Mouse (Mus musculus) intestine, embryonic 16.5 days (tissue): ENCODE data around the gene Gm5134. TPM values are rescaled to one million over a fixed set of nuclear protein-coding genes. Genes with fewer than 3 reads are reported as not detected.

Experiments used
- ATAC-seq: fragments of 200-750 bp; cut with Nextera tagmentation; 2 replicates; pipeline ENCODE4 v1.8.0; 2017; ENCODE audit warnings: moderate TSS enrichment, moderate library complexity
- H3K27ac ChIP-seq: fragments of 300-500 bp; sonication (generic); 2 replicates; pipeline ENCODE4 v1.5.1; 2014; ENCODE audit warnings: mild to moderate bottlenecking, low read length
- H3K27me3 ChIP-seq: fragments of 300-500 bp; sonication (generic); replicated peaks from 2 replicates; pipeline ENCODE4 v1.6.1; 2014; ENCODE audit warnings: low read length, control low read depth, mixed read lengths; ENCODE audit not compliant: control insufficient read depth, insufficient read depth
- H3K36me3 ChIP-seq: fragments of 300-500 bp; sonication (generic); 2 replicates; pipeline ENCODE4 v1.6.1; 2014; ENCODE audit warnings: low read length, control low read depth; ENCODE audit not compliant: control insufficient read depth, insufficient read depth
- H3K4me1 ChIP-seq: fragments of 300-500 bp; sonication (generic); 2 replicates; pipeline ENCODE4 v1.6.1; 2014; ENCODE audit warnings: low read length, control low read depth, mixed read lengths; ENCODE audit not compliant: control insufficient read depth, insufficient read depth
- H3K4me2 ChIP-seq: fragments of 300-500 bp; sonication (generic); 2 replicates; pipeline ENCODE4 v1.6.1; 2014; ENCODE audit warnings: low read depth, low read length, control low read depth
- H3K4me3 ChIP-seq: fragments of 300-500 bp; sonication (generic); 2 replicates; pipeline ENCODE4 v1.5.1; 2014; ENCODE audit warnings: mild to moderate bottlenecking, low read length
- H3K9ac ChIP-seq: fragments of 300-500 bp; sonication (generic); 2 replicates; pipeline ENCODE4 v1.6.1; 2014; ENCODE audit warnings: low read depth, low read length
- H3K9me3 ChIP-seq: fragments of 300-500 bp; sonication (generic); 2 replicates; pipeline ENCODE4 v1.6.1; 2016; ENCODE audit warnings: low read length, control low read depth; ENCODE audit not compliant: control insufficient read depth
- WGBS: fragments of 180-500 bp; shearing (Covaris S2); extraction: QIAGEN DNeasy Blood & Tissue Kit; methylation state at CpG from one replicate; pipeline ENCODE4 v1.1.7; 2014; 5-methylcytosine and 5-hydroxymethylcytosine counted together
- polyA plus RNA-seq: library from polyadenylated mRNA; unstranded; fragments of >200 nt; fragmentation: Nextera tagmentation; extraction: Ambion mirVana; gene quantifications from 2 replicates; pipeline ENCODE4 v1.2.1, GENCODE M21; 2015

Gm5134 gene
- polyA plus RNA-seq, 1 experiment from 2014 or later, result not detected

DNA sequence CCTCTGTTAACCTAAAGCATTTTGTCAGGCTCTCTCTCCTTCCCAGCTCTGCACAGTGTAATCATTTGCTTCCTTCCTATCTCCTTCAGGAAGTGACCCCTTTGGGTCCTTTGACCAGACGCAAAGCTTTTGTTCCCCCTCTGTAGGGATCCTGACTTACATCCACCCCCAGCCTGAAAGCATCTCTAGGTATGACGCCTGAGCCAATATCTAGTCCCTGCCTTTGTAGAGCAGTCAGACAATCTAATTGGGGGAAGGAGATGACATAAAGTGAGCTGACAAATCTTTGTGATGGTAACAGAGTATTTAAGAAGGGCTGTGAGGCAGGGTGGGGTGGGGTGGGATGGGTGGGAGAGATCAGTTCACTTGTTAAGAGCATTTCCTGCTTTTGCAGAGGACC lies 48.3 kb downstream of the Gm5134 start:
- no peak overlapping the region for H3K4me2 ChIP-seq
- H3K36me3 ChIP-seq, result no peaks in the 10 kb centered on the region
- no peaks in the 10 kb centered on the region for H3K9me3 ChIP-seq
- no peak overlapping the region for H3K9ac ChIP-seq
- no peak overlapping the region for H3K4me3 ChIP-seq
- H3K27me3 ChIP-seq, result no peaks in the 10 kb centered on the region
- WGBS, result 64% methylated on average over 2 of the region's 2 CpGs
- no peak for ATAC-seq
- H3K4me1 ChIP-seq, result no peaks in the 10 kb centered on the region; the same call in 1 of the 2 replicates
- no peak overlapping the region for H3K27ac ChIP-seq

DNA sequence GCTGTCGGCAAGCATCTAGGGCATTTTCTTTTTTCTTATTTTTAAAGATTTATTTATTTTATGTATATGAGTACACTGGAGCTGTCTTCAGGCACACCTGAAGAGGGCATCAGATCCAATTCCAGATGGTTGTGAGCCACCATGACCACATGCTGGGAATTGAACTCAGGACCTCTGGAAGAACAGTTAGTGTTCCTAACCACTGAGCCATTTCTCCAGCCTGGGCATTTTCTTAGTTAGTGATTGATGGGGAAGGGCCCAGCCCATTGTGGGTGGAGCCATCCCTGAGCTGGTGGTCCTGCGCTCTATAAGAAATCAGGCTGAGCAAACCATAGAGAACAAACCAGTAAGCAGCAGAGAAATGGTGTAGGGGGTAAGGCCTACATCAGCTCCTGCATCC lies 48.9 kb downstream of the Gm5134 start:
- Histone ChIP-seq H3K4me3 (no peak overlapping the region), H3K9me3 (no peaks in the 10 kb centered on the region), H3K9ac (no peak overlapping the region), H3K36me3 (no peaks in the 10 kb centered on the region), H3K27me3 (no peaks in the 10 kb centered on the region), H3K4me2 (no peak overlapping the region), H3K4me1 (no peaks in the 10 kb centered on the region; the same call in 1 of the 2 replicates), H3K27ac (no peak overlapping the region)
- ATAC-seq, result no peak
- WGBS, result 96% methylated on average over 2 of the region's 2 CpGs

DNA sequence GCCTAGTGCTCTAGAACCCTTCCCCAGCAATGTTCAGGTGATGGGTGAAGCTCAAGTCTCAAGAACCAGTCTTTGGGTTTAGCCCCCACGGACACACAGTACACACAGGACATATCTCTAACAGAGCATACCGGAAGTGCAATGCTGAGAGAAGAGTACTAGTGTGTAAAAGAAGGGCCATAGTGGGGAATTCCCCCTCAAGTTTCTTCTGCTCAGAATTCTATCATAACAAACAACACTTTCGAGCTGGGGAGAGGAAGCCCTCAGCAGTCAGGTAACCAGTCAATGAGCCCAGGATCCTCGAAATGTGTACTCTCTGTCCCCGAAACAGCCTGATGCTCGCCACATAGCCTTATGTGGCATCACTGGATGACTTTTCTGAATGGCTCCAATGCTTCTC lies 52.1 kb downstream of the Gm5134 start:
- Histone ChIP-seq H3K27me3 (no peaks in the 10 kb centered on the region), H3K36me3 (no peaks in the 10 kb centered on the region), H3K4me1 (no peaks in the 10 kb centered on the region; the same call in 1 of the 2 replicates), H3K4me3 (no peak overlapping the region), H3K9me3 (no peaks in the 10 kb centered on the region), H3K9ac (no peak overlapping the region), H3K4me2 (no peak overlapping the region), H3K27ac (no peak overlapping the region)
- ATAC-seq, result no peak
- WGBS, result 85% methylated on average over 6 of the region's 6 CpGs

DNA sequence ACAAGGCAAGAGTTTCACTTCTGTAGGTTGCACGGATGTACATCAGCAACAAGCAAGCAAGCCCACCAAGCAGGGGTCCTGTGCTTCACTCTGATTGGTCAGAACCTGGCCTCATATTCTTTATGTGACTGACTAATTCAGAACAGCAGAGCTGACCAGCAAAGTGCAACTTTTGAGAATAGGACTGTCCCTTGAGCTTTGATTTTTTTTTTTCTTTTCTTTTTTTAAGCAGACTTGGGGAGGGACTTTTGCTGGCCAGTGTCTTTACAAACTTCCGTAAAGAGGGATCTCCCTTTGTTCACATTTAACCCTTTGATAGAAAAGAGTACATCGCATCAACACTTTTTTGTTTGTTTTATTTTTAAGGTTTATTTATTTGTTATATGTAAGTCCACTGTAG lies 55.5 kb downstream of the Gm5134 start:
- Histone ChIP-seq H3K4me3 (no peak overlapping the region), H3K9ac (no peak overlapping the region), H3K4me1 (no peaks in the 10 kb centered on the region), H3K27me3 (no peaks in the 10 kb centered on the region), H3K36me3 (no peaks in the 10 kb centered on the region), H3K27ac (no peak overlapping the region), H3K9me3 (no peaks in the 10 kb centered on the region), H3K4me2 (no peak overlapping the region)
- no peak for ATAC-seq
- 83% methylated on average over 3 of the region's 3 CpGs for WGBS

DNA sequence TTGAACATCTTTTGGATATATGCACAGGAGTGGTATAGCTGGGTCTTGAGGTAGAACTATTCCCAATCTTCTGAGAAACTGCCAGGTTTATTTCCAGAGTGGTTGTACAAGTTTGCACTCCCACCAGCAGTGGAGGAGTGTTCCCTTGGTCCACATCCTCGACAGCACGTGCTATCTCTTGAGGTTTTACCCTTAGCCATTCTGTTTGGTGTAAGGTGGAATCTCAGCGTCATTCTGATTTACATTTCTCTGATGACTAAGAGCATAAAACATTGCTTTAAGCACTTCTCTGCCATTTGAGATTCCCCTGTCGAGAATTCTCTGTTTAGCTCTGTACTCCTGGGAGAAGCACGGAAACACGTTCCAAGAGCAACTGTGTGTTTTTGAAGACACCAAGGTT lies 58.6 kb downstream of the Gm5134 start:
- Histone ChIP-seq H3K9me3 (no peaks in the 10 kb centered on the region), H3K27me3 (no peaks in the 10 kb centered on the region), H3K4me3 (no peak overlapping the region), H3K27ac (no peak overlapping the region), H3K4me2 (no peak overlapping the region), H3K9ac (no peak overlapping the region), H3K4me1 (no peaks in the 10 kb centered on the region), H3K36me3 (no peaks in the 10 kb centered on the region)
- ATAC-seq, result no peak
- 66% methylated on average over 6 of the region's 6 CpGs for WGBS

DNA sequence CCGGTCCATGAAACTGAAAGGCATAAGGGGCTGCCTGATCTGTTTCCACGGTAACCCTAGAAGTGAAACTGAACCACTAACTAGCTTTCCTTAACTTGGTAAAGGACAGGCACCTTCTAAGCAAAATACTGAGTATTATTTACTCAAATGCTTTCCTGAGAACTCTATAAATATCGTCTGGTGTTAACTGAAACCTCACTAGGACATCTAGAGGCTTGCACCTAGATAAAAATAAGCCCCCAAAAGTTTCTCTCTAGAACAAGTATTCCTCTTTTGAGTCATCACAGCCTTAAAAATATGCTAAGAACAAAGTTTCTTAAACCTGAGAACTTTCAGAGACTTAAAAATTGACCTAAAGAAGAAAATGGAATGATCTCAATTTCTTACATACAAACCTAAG lies 62.6 kb downstream of the Gm5134 start:
- Histone ChIP-seq H3K27ac (no peak overlapping the region), H3K4me1 (no peaks in the 10 kb centered on the region), H3K4me3 (no peak overlapping the region), H3K9me3 (no peaks in the 10 kb centered on the region), H3K4me2 (no peak overlapping the region), H3K36me3 (no peaks in the 10 kb centered on the region), H3K27me3 (no peaks in the 10 kb centered on the region), H3K9ac (no peak overlapping the region)
- no peak for ATAC-seq
- 87% methylated on average over 3 of the region's 3 CpGs for WGBS

DNA sequence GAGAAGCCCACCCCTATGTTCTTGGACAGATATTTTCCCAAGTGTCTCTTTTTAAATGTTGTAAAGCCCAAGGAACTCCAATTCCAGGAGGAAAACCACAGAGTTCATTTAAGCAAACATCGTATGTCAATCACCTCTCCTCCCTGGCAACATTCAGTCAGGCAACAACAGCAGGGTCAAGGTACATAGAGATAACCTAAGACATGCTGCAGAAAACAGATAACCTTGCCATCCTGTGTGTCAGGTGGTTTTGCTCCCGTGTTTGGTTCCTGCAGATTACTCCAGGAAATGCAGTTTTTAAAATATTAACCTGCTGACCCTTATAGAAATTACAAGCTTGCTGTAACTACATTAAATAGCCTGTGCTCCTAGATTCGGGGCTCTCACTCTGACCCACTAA lies 67.4 kb downstream of the Gm5134 start:
- H3K27ac ChIP-seq, result peak overlapping the region; percentile 78
- no peak overlapping the region for H3K4me3 ChIP-seq
- H3K36me3 ChIP-seq, result no peaks in the 10 kb centered on the region
- WGBS, result 49% methylated on average over 3 of the region's 3 CpGs
- H3K4me2 ChIP-seq, result no peak overlapping the region
- peaks cover 5% of the 10 kb centered on the region; the same call in 1 of the 2 replicates for H3K9me3 ChIP-seq
- peak; percentile 92 for ATAC-seq
- no peaks in the 10 kb centered on the region for H3K27me3 ChIP-seq
- no peaks in the 10 kb centered on the region for H3K4me1 ChIP-seq
- H3K9ac ChIP-seq, result no peak overlapping the region

DNA sequence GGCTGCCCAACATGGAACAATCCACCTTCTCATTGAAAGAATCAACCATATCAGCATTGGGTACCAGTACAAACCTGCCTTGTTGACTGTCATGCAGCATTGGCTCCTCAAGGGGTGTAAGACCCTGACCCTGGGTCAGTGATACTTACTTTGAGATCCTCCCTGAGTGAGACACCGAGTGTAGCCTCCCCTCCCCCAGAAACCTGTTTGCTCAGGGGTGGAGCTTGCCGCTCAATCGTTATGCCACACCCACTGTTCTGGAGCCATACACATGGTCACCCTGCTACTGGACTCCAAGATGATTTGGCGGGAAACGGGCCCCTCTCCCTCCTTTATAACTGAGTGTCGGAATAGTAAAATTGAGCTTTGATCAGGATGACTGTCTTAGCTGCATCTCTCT lies 69.6 kb downstream of the Gm5134 start:
- no peak overlapping the region for H3K9ac ChIP-seq
- no peaks in the 10 kb centered on the region for H3K36me3 ChIP-seq
- H3K27me3 ChIP-seq, result no peaks in the 10 kb centered on the region
- 86% methylated on average over 6 of the region's 6 CpGs for WGBS
- no peaks in the 10 kb centered on the region; the same call in 1 of the 2 replicates for H3K4me1 ChIP-seq
- no peak for ATAC-seq
- no peak overlapping the region for H3K27ac ChIP-seq
- H3K4me3 ChIP-seq, result no peak overlapping the region
- peaks cover 5% of the 10 kb centered on the region; the same call in 1 of the 2 replicates for H3K9me3 ChIP-seq
- no peak overlapping the region for H3K4me2 ChIP-seq

DNA sequence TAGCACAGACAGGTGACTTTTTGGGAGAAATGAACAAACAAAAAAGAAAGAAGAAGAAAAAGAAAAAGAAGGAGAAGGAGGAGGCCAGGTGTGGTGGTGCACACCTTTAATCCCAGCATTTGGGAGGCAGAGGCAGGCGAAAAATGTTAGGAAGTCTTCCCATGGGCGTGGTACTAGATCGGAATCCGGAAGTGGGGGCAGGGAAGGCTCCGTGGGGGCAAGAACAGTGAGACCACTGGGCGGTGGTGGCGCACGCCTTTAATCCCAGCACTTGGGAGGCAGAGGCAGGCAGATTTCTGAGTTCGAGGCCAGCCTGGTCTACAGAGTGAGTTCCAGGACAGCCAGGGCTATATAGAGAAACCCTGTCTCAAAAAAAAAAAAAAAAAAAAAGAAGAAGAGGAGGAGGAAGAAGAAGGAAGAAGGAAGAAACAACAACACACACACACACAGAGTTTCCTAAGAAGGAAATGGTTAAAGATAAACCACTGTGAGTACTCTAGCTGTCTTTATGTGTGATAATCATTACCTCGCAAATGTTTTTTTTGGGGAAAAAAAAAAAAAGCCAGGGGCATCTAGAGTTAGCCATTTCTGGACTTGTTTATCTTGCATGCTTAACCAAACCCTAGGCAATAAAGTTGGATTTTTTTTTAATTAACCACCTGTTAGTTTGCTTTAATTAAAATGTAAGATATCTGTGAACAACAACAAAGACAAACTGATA lies 71.3 kb downstream of the Gm5134 start:
- no peaks in the 10 kb centered on the region; the same call in 1 of the 2 replicates for H3K4me1 ChIP-seq
- H3K9me3 ChIP-seq, result peaks cover 5% of the 10 kb centered on the region; the same call in 1 of the 2 replicates
- no peak overlapping the region for H3K4me3 ChIP-seq
- H3K4me2 ChIP-seq, result no peak overlapping the region
- no peaks in the 10 kb centered on the region for H3K27me3 ChIP-seq
- no peak overlapping the region for H3K27ac ChIP-seq
- H3K9ac ChIP-seq, result no peak overlapping the region
- H3K36me3 ChIP-seq, result no peaks in the 10 kb centered on the region
- ATAC-seq, result no peak
- WGBS, result 94% methylated on average over 10 of the region's 10 CpGs
